Mouse (Mus musculus) ovary, adult 2 months (tissue): Measurements from ENCODE around the gene Gm5157. TPM values are rescaled to one million over a fixed set of nuclear protein-coding genes. Genes with fewer than 3 reads are reported as not detected.

ENCODE experiments used
- polyA plus RNA-seq: library from polyadenylated mRNA; depleted of rRNA; stranded (reverse); fragments of >200 nt; gene quantifications from 2 replicates; pipeline ENCODE4 v1.2.3, GENCODE M21; 2012; rRNA removed

Gene Gm5157
- polyA plus RNA-seq: not detected in 2 replicates

GRCm38 (mm10) chr7:21190323-21190722, at the start of gene Gm5157:
Gm5157 (minus strand) TSS chr7:21190423.

GRCm38 (mm10) chr7:21161885-21162284, 28.3 kb downstream of the Gm5157 start, which contains the start of gene Vmn1r123:
Vmn1r123 (plus strand) TSS chr7:21162185.

Other genes with a start within 250 kb of the Gm5157 start
- not detected in 2 replicates for gene Vmn1r119, start 178.0 kb downstream of the Gm5157 start, polyA plus RNA-seq
- gene Vmn1r120, start 136.6 kb downstream of the Gm5157 start, polyA plus RNA-seq: not detected in 2 replicates
- gene Vmn1r121, start 91.9 kb downstream of the Gm5157 start, polyA plus RNA-seq: not detected in 2 replicates
- gene Vmn1r122, start 56.3 kb downstream of the Gm5157 start, polyA plus RNA-seq: not detected in 2 replicates
- gene Vmn1r123, start 28.2 kb downstream of the Gm5157 start, polyA plus RNA-seq: not detected in 2 replicates
- gene Vmn1r124, start 70.2 kb upstream of the Gm5157 start, polyA plus RNA-seq: not detected in 2 replicates
- not detected in 2 replicates for gene Vmn1r125, start 81.8 kb upstream of the Gm5157 start, polyA plus RNA-seq
- not detected in 2 replicates for gene Vmn1r126, start 111.0 kb upstream of the Gm5157 start, polyA plus RNA-seq
- gene Vmn1r127, start 129.4 kb upstream of the Gm5157 start, polyA plus RNA-seq: not detected in 2 replicates
- not detected in 2 replicates for gene Vmn1r128, start 158.9 kb upstream of the Gm5157 start, polyA plus RNA-seq
- not detected in 2 replicates for gene Vmn1r129, start 170.9 kb upstream of the Gm5157 start, polyA plus RNA-seq
- not detected in 2 replicates for gene Gm6882, start 242.3 kb upstream of the Gm5157 start, polyA plus RNA-seq